Mouse (Mus musculus) hindbrain, embryonic 12.5 days (tissue): Measurements from ENCODE around the gene Mtm1. TPM values are rescaled to one million over a fixed set of nuclear protein-coding genes. Genes with fewer than 3 reads are reported as not detected.

Experiments used
- ATAC-seq: fragments of 200-750 bp; cut with Nextera tagmentation; 2 replicates; pipeline ENCODE4 v1.8.0; 2017; ENCODE audit warnings: moderate TSS enrichment; ENCODE audit not compliant: low FRiP score
- H3K27ac ChIP-seq: fragments of 300-500 bp; sonication (generic); 2 replicates; pipeline ENCODE4 v1.5.1; 2016; ENCODE audit warnings: mild to moderate bottlenecking
- H3K27me3 ChIP-seq: fragments of 300-500 bp; sonication (generic); 2 replicates; pipeline ENCODE4 v1.6.1; 2016; ENCODE audit warnings: mild to moderate bottlenecking
- H3K36me3 ChIP-seq: fragments of 300-500 bp; sonication (generic); 2 replicates; pipeline ENCODE4 v1.6.1; 2016; ENCODE audit warnings: mild to moderate bottlenecking
- H3K4me1 ChIP-seq: fragments of 300-500 bp; sonication (generic); 2 replicates; pipeline ENCODE4 v1.6.1; 2016
- H3K4me2 ChIP-seq: fragments of 300-500 bp; sonication (generic); replicated peaks from 2 replicates; pipeline ENCODE4 v1.6.1; 2016; ENCODE audit warnings: mild to moderate bottlenecking
- H3K4me3 ChIP-seq: fragments of 300-500 bp; sonication (generic); 2 replicates; pipeline ENCODE4 v1.5.1; 2016; ENCODE audit warnings: mild to moderate bottlenecking
- H3K9ac ChIP-seq: fragments of 300-500 bp; sonication (generic); 2 replicates; pipeline ENCODE4 v1.6.1; 2016; ENCODE audit warnings: mild to moderate bottlenecking, moderate library complexity
- H3K9me3 ChIP-seq: fragments of 300-500 bp; sonication (generic); replicated peaks from 2 replicates; pipeline ENCODE4 v1.6.1; 2016; ENCODE audit warnings: mild to moderate bottlenecking
- WGBS: fragments of 180-500 bp; shearing (Covaris S2); methylation state at CpG from one replicate; pipeline ENCODE4 v1.1.7; 2016; 5-methylcytosine and 5-hydroxymethylcytosine counted together
- polyA plus RNA-seq: library from polyadenylated mRNA; unstranded; fragments of >200 nt; fragmentation: Nextera tagmentation; extraction: Ambion mirVana; gene quantifications from 2 replicates; pipeline ENCODE4 v1.2.1, GENCODE M21; 2016

The Mtm1 gene
- 4.2 and 5.4 TPM in 2 replicates for polyA plus RNA-seq

DNA sequence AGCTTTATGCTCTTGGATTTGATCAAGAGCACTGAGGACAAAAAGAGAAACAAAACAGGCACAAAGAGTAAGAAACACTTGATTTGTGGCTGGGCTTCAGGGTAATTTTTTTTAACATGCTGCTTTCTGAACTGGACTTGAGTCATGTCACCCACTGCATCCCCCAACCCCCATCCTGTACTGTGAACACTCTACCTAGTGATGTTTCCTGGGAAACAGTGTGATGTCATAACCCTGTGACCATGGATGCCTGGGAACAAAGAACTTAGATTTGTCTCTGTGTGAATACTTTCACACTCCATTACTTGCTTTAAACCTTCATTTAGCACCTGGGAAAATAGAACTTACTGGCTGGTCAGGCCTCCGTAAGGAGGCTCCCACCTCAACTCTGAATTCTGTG lies at the start of gene Mtm1:
Mtm1 (plus strand) TSS at position 301 of the 400 bp plus-strand sequence.
- H3K27ac ChIP-seq = no peak within 1 kb of the TSS
- no peak within 1 kb of the TSS for H3K9ac ChIP-seq
- no peaks in the 10 kb centered on the region for H3K36me3 ChIP-seq
- no peaks in the 10 kb centered on the region for H3K9me3 ChIP-seq
- 52% methylated on average over 1 of the region's 1 CpGs for WGBS
- no peaks in the 10 kb centered on the region for H3K4me1 ChIP-seq
- no peak for ATAC-seq
- H3K27me3 ChIP-seq = no peaks in the 10 kb centered on the region; the same call in 1 of the 2 replicates
- no peak within 1 kb of the TSS for H3K4me3 ChIP-seq
- H3K4me2 ChIP-seq = no peak within 1 kb of the TSS

DNA sequence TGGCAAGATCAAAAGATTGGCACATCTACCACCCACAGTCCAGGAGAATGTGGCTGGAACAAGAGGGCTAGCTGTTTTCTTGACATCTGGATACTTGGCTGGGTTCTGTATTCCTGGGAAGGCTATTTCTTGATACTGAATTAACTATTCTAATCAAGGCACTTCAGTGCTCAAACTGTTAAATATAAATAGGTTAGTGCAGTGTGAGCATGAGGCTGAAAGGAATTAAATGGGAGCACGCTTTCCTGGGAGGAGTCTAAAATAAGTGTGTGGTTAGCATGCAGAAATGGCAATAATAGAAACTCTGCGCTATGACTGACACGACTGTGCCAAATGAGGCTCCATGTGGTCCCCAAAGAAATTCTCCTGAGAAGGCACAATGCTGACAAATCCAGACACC lies 29.0 kb upstream of the Mtm1 start:
- WGBS = 83% methylated on average over 3 of the region's 3 CpGs
- no peak overlapping the region for H3K27ac ChIP-seq
- no peak overlapping the region for H3K4me2 ChIP-seq
- H3K9ac ChIP-seq = no peak overlapping the region
- no peaks in the 10 kb centered on the region for H3K9me3 ChIP-seq
- no peak overlapping the region for H3K4me3 ChIP-seq
- H3K4me1 ChIP-seq = no peaks in the 10 kb centered on the region
- no peaks in the 10 kb centered on the region for H3K27me3 ChIP-seq
- H3K36me3 ChIP-seq = no peaks in the 10 kb centered on the region
- ATAC-seq = no peak

DNA sequence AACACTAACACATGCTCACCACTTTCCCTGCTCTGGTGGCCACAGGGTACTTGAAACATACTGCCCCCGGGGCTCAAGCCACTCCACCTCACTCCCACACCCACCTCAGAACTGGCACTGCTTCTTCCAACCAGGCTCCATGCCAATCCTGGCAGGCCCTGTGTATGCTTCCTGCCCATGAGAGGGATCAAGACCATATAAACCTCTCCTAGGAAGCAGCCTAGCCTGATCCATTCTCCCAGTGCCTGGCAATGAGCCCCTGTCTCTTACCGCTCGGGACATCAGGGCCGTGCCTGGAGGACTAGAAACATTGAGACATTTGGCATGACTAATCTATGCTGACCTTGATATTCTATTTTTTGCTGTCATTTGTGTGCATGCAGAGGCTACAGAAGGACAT lies 26.9 kb upstream of the Mtm1 start:
- 94% methylated on average over 4 of the region's 4 CpGs for WGBS
- no peak overlapping the region for H3K9ac ChIP-seq
- no peaks in the 10 kb centered on the region for H3K4me1 ChIP-seq
- no peak overlapping the region for H3K4me2 ChIP-seq
- H3K36me3 ChIP-seq = no peaks in the 10 kb centered on the region
- no peaks in the 10 kb centered on the region for H3K9me3 ChIP-seq
- H3K27me3 ChIP-seq = no peaks in the 10 kb centered on the region
- no peak overlapping the region for H3K4me3 ChIP-seq
- no peak for ATAC-seq
- no peak overlapping the region for H3K27ac ChIP-seq

DNA sequence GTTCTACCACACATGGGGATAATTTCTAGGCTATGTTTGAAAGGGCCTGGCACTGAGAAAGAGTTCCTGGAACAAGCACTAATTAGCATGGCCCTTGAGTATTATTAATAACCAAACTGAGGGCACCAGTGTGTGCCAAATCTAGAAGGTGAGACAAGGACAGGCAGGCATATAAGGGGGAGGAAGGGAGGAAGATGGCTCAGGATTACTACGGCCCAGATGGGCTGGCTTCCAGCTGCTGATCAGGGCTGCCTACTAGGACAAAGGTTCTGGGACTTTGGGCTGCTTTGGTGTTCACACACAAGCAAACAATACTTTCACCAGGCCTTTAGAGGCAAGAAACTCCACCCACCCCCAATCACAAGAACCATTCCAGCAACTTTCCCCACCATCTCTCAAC lies 24.2 kb upstream of the Mtm1 start:
- Histone ChIP-seq H3K4me1 (no peaks in the 10 kb centered on the region), H3K36me3 (no peaks in the 10 kb centered on the region), H3K27me3 (no peaks in the 10 kb centered on the region), H3K9ac (no peak overlapping the region), H3K27ac (no peak overlapping the region), H3K4me3 (no peak overlapping the region), H3K9me3 (no peaks in the 10 kb centered on the region), H3K4me2 (no peak overlapping the region)
- WGBS = 92% methylated on average over 1 of the region's 1 CpGs
- no peak for ATAC-seq

DNA sequence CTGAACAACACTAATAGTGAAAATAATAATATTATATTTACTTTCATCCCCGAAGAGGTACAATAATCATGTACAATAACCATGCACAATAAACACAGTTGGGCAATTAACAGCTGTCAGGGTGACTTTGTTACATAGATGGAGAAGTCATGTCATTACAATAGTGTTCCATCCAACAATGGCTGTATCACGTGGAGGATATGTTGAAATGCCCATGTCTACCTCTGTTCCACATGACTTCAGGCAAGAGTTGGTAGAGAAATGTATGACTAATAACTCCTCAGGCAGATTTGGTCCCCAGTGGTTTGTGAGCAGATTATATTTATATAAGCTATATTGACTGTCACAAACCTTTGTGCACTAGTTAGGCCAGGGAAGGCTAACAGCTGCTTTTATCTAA lies 5.8 kb upstream of the Mtm1 start:
- Histone ChIP-seq H3K9ac (no peak overlapping the region), H3K9me3 (no peaks in the 10 kb centered on the region), H3K4me2 (no peak overlapping the region), H3K4me1 (no peaks in the 10 kb centered on the region), H3K36me3 (no peaks in the 10 kb centered on the region), H3K4me3 (no peak overlapping the region), H3K27ac (no peak overlapping the region), H3K27me3 (no peaks in the 10 kb centered on the region)
- 72% methylated on average over 2 of the region's 2 CpGs for WGBS
- no peak for ATAC-seq

DNA sequence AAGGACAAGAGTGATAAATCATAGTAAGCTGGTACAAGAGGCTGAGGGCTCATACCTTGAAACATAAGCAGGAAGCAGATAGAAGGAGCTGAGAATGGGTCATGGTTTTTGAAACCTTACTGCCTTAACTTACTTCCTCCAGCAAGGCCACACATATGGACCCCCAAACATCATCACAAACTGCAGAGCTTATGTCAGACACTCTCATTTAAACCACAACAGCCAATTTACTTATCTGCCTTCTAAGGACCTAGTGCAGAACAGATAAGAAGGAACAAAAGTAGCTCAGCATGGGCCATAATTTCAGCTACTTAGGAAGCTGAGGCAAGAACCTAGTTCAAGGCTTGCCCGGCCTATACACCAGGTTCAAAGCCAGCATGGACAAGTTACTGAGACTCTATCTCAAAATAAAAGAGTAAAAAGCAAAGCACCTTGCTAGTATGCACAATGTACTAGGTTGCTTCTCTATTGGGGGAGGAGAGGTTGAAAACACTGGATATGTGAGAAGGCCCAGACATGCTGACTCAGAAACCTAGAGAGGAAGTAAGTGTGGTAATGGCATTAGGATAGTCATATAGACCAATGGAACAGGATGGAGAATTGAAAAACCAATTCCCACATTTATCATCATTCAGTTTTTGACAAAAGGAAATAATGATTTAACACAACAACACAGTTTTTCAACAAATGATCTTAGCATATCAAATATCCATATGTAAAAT lies 4.6 kb upstream of the Mtm1 start:
- ATAC-seq = no peak
- H3K4me1 ChIP-seq = no peaks in the 10 kb centered on the region
- no peaks in the 10 kb centered on the region for H3K9me3 ChIP-seq
- 88% methylated on average over 1 of the region's 1 CpGs for WGBS
- no peaks in the 10 kb centered on the region for H3K27me3 ChIP-seq
- no peak overlapping the region for H3K4me2 ChIP-seq
- H3K27ac ChIP-seq = no peak overlapping the region
- no peak overlapping the region for H3K4me3 ChIP-seq
- H3K9ac ChIP-seq = no peak overlapping the region
- H3K36me3 ChIP-seq = no peaks in the 10 kb centered on the region

DNA sequence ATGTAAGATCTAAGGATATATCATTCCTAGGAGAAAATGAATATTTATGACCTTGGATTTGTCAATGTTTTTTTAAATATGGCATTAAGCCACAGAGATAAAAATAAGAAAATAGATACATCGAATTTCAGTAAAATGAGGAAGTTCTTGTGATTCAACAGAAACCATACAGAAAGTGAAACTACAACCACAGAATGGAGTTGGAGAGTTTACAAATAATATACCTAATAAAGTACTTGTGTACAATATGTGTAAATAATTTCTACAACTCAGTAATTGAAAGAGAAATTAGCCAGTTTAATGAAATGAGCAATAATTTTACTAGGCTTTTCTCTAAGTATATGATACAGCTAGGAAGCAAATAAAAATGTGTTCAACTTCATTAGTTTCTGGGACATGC lies 4.0 kb upstream of the Mtm1 start:
- Histone ChIP-seq H3K9me3 (no peaks in the 10 kb centered on the region), H3K9ac (no peak overlapping the region), H3K27me3 (no peaks in the 10 kb centered on the region), H3K36me3 (no peaks in the 10 kb centered on the region), H3K4me2 (no peak overlapping the region), H3K4me3 (no peak overlapping the region), H3K27ac (no peak overlapping the region), H3K4me1 (no peaks in the 10 kb centered on the region)
- no peak for ATAC-seq
- WGBS = 82% methylated on average over 1 of the region's 1 CpGs

DNA sequence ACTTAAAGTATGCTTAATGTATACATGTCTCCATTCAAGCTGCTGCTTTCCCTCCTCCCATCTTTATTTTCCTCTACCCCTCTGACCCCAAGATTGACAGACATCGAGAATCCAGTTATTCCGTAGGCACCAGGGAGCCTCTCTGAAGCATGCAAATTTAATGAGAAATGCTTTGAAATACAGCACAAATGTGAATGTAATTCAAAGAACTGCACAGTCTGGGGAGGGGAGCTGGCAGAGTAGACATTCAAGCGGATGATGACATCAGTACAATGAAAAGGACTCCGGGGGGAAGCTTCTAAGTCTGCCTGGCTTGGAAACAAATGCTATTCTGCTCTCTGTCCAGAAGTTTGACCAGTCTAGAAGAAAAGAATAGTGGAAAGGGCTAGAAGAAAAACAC lies 2.3 kb downstream of the Mtm1 start:
- Histone ChIP-seq H3K9ac (no peak overlapping the region), H3K27me3 (no peaks in the 10 kb centered on the region; the same call in 1 of the 2 replicates), H3K4me3 (no peak overlapping the region), H3K36me3 (no peaks in the 10 kb centered on the region), H3K4me2 (no peak overlapping the region), H3K9me3 (no peaks in the 10 kb centered on the region), H3K4me1 (no peaks in the 10 kb centered on the region), H3K27ac (no peak overlapping the region)
- WGBS = 56% methylated on average over 4 of the region's 4 CpGs
- no peak for ATAC-seq

DNA sequence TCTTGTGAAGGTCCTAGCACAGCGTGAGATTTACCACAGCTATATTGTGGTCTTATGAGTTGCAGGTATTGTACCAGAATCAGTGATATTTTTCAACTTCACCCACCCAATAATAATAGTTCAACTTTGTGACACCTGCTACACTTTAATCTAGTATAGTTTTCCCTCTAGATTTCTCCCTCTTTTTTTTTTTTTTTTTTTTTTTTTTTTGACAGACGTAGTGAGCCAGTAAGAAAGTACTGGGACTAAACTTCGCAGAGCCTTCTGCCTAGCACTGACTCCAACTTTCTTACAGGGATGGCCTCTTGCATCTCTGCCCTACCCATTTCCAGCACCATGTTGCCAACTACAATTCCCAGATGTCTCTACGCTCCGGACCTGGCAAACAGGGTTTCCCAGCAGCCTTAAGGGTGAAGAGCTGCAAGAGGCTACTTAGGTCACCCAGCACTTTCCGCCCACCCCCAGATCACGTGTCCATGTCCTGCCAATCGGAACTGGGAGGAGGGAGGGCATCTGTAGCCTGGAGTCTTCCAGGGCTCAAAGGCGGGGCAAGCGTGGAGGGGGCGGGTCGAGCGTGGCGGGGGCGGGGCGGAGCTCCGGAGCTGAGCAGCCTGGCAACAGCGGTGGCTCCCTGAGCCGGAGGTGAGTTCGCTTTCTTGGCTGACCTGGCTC lies 4.0 kb downstream of the Mtm1 start:
- peak; percentile 98 for ATAC-seq

DNA sequence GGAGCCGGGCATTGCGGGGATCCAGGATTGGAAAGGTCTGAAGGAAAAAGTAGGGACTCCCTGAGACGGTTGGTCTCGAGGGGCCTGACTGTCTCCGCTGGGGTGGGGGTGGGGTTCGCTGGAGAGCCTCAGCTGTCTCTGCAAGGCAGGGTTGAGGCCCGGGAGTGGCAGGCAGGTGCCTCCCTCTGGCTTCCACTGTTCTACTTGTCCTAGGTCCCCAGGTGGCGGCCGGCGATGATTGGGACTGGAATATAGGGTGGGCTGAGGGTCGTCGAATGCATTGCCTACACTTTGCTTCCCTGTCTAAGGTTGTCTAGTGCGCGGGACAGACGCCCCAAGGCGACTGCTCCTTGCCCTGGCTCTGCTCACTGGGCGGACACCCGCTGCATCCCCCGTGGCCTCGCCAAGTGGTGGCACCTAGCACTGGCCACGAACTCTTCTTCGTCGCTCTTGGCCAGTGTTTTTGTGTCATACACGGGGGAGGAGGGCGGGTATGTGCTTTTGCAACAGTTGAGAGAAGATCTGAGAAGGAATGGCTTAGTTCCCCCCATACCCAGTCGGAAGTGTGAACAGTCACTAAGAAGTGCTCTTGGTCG lies 4.6 kb downstream of the Mtm1 start:
- Histone ChIP-seq H3K4me2 (peak overlapping the region; percentile 67), H3K9ac (peak overlapping the region; percentile 49), H3K27me3 (no peaks in the 10 kb centered on the region; the same call in 1 of the 2 replicates), H3K27ac (no peak overlapping the region), H3K4me3 (peak overlapping the region; percentile 44), H3K4me1 (no peaks in the 10 kb centered on the region), H3K9me3 (no peaks in the 10 kb centered on the region), H3K36me3 (no peaks in the 10 kb centered on the region)
- ATAC-seq = peak; percentile 87
- 22% methylated on average over 18 of the region's 27 CpGs for WGBS

More for the DNA sequence above, 4.0 kb downstream of the Mtm1 start:
- H3K9ac ChIP-seq = peak overlapping the region; percentile 49
- H3K27ac ChIP-seq = no peak overlapping the region
- H3K9me3 ChIP-seq = no peaks in the 10 kb centered on the region
- H3K27me3 ChIP-seq = no peaks in the 10 kb centered on the region; the same call in 1 of the 2 replicates
- WGBS = 19% methylated on average over 20 of the region's 20 CpGs
- no peaks in the 10 kb centered on the region for H3K36me3 ChIP-seq
- H3K4me3 ChIP-seq = peak overlapping the region; percentile 44
- peak overlapping the region; percentile 67 for H3K4me2 ChIP-seq
- no peaks in the 10 kb centered on the region for H3K4me1 ChIP-seq

DNA sequence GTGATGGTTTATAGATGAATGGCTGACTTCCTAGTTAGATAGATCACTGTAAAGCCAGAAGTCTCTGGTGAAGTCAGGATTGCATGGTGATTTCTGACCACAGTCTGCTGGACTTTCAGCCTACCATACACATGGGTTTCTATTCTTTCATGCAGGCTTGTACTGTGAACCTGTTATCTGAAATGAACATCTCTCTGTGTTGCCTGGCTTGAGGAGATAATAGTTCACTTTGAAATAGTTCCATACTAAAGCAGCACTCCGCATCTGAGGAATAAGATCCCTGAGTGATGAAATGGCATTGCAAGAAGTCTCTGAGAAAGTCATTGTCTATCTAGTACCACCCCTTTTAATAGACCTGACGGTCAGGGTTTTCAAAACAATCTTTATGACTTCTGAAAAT lies 6.3 kb downstream of the Mtm1 start:
- Histone ChIP-seq H3K27ac (no peak overlapping the region), H3K27me3 (no peaks in the 10 kb centered on the region; the same call in 1 of the 2 replicates), H3K4me2 (no peak overlapping the region), H3K9ac (no peak overlapping the region), H3K4me3 (no peak overlapping the region), H3K9me3 (no peaks in the 10 kb centered on the region), H3K36me3 (no peaks in the 10 kb centered on the region), H3K4me1 (no peaks in the 10 kb centered on the region)
- 87% methylated on average over 2 of the region's 2 CpGs for WGBS
- no peak for ATAC-seq

DNA sequence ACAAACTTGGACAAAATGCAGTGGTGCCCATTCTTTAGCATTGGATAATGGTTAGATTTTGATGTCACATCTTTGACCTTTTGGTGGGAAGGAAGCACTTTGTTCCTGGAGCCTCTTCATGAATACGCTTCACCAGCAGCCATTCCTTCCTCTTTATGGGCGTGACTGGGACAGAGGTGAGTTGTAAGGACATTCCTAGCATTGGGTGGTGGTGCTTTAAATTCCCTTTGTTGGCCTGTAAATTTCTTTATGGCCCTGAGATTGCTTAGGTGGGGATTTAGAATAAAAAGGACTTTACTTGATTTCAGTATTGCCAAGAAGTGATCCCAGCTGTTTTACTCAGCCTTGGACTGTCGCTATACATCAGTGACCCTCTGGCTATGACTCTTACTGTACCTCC lies 8.3 kb downstream of the Mtm1 start:
- 74% methylated on average over 3 of the region's 3 CpGs for WGBS

More for the DNA sequence above, 8.3 kb downstream of the Mtm1 start:
- H3K9ac ChIP-seq = no peak overlapping the region
- ATAC-seq = no peak
- H3K27ac ChIP-seq = no peak overlapping the region
- H3K4me2 ChIP-seq = no peak overlapping the region
- H3K4me3 ChIP-seq = no peak overlapping the region
- H3K36me3 ChIP-seq = no peaks in the 10 kb centered on the region
- H3K27me3 ChIP-seq = no peaks in the 10 kb centered on the region; the same call in 1 of the 2 replicates
- no peaks in the 10 kb centered on the region for H3K4me1 ChIP-seq
- no peaks in the 10 kb centered on the region for H3K9me3 ChIP-seq
